Mouse (Mus musculus) gastrocnemius, postnatal 14 days (tissue): ENCODE measurements around the gene Gm17018. TPM values are rescaled to one million over a fixed set of nuclear protein-coding genes. Genes with fewer than 3 reads are reported as not detected.

Source experiments
- DNase-seq: peaks from one replicate; pipeline ENCODE4 v3.0.0; 2021; ENCODE audit warnings: mixed read lengths
- intact Hi-C: fragments of 180-260 bp; cut with DNase I; formaldehyde crosslinking; loops from one replicate; pipeline ENCODE4 v1.15.1; 2025; ENCODE audit warnings: low total_unique reads
- total RNA-seq, 2 experiments: library from RNA; stranded (reverse); gene quantifications; 2 replicates each; pipeline ENCODE4 v1.2.3; 2021

The Gm17018 gene
- total RNA-seq, 2 experiments from 2014 or later: 12.8 to 13.5 TPM

DNA sequence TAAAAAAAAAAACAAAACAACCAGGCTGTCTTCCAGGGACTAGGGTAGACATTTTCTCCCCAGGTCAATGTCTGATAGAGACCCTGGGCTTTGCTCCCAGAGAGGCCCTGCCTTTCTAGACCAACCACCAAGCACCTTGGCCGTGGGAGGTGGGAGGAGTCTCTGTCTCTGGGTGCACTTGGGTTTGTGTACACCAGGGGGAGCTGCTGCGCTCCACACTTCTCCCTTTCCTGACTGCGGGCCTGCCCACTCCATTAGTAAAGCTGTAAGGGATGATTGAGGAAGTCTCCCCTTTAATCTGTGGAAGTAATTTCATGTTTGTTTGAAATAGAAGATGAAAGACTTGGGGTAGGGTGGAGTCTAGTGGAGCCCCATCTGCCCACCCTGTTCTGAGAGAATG is 20.8 kb downstream of the Gm17018 start:
- intact Hi-C loops: no loop called here
- DNase-seq: peak; percentile 53

DNA sequence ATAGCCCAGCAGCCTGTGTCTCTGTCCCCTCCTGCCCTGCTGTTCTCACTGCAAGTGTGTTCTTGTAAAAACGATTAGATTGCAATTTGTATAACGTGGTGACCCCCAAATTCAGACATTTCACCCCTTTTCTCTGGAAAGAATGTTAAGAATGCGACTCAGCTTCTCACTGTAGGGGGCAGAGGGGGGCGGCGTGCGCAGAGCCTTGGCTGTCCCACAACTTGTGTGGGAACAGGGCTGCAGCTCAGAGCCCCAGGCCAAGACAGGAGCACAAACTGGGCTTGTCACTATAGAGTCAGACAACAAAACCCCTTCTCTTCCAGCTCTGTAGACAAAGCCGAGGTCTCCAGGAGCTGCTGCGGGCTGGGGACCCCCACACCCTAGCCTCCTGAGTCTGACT is 21.7 kb downstream of the Gm17018 start:
- no peak for DNase-seq
- intact Hi-C loops: no loop called here

GRCm38 (mm10) chr19:45583136-45583535 is 22.7 kb downstream of the Gm17018 start:
- intact Hi-C loops: no loop called here
- DNase-seq: no peak

DNA sequence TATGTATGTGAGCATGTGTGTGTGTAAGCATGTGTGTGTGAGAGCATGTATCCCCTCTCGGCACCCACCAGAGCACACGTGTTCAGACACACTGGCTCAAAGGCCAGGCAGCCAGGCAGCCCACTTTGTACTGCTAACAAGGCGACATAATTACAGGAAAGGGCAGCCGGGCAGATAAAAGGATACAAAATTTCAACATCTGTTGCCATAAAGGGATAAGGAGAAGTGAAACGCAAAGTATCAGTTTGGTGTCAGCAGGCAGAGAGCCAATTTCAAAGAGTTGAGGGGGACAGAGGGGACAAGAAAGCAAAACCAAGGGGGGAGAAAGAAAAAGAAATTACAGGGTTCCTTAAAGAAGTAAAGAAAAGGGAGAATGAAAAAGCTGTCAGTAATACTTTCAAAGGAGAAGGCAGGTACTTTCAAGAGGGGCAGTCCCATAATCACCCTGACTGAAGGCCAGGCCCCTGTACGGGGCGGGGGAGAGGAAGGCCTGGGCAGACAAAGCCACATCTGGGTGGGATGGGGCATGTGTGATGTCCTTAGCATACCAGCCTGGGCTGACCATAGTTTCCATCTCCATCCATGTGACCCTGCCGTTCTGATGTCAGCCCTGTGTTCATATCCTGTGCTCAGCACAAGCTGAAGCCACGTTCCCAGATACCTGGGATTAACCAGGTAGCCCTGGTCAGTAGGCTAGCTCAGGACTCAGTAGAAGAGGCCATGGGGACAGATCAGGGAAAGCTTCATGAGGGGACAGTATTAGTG is 24.6 kb downstream of the Gm17018 start:
- intact Hi-C loops: no loop called here
- DNase-seq: no peak

DNA sequence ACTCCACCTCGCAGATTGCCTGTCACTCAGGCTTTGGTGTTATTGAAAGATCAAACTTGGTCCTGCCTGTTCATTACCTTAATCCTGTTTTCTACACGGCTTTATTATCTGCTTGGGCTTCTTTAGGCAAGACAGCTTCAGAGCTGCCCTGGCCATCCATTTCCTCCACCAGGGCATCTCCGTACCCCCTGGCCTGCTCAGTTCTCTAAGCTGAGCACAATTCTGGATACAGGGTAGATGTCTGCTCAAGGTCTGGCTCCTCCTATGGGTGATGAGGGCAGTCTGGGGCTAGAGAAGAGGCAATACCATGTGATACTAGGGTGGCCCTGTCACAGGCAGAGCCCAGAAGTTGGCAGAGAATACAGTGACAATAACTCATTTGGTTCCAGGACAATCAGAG is 26.4 kb downstream of the Gm17018 start:
- intact Hi-C loops: no loop called here
- no peak for DNase-seq

- peak; percentile 41 for DNase-seq
These were observed 27.3 kb downstream of the Gm17018 start for GRCm38 (mm10) chr19:45587509-45588292.

GRCm38 (mm10) chr19:45589761-45590160 is 29.3 kb downstream of the Gm17018 start:
- no peak for DNase-seq
- intact Hi-C loops: no loop called here

More at GRCm38 (mm10) chr19:45587509-45588292, 27.3 kb downstream of the Gm17018 start:
- intact Hi-C loops: no loop called here

- intact Hi-C loops: no loop called here
- peak; percentile 49 for DNase-seq
These were observed 31.3 kb downstream of the Gm17018 start for GRCm38 (mm10) chr19:45591704-45592103.

DNA sequence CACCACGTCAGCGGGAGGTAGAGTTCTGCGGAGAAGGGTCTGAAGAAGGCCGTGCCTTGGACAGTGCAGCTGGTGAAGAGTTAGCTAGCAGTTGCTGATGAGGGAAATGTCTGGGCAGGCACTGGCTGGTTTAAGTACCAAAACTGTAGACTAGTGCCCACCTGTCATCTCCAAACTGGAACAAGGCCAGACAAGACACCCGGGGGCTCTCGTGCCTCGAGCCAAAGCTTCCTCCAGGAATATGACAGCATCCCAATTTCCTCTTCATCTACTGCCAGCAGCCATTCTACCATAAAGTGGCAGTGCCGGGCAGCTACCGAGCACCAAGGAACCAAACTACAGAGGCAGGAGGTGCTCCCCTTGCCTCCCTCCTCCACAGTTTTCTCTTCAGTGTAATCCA is 32.5 kb downstream of the Gm17018 start:
- DNase-seq: no peak
- intact Hi-C loops: no loop called here

DNA sequence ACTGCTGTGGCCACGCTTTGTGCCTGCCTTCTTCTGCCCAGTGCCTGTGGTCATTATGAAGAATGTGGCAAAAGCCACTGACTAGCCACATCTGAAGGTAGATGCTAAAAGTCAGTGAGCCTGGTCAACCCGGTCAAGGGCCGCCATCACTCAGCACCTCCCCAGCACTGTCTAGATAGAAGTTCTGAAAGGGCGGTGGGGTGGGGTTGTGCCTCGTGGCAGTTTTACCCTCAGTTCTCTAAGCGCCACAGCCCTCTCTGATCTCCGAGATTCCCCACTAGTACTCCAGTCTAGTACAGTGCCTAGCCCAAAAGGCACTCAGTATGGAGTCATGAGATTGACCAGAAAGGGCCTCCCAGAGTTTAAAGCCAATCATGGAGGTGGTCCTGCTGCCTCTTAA is 33.7 kb downstream of the Gm17018 start:
- DNase-seq: no peak
- intact Hi-C loops: no loop called here

DNA sequence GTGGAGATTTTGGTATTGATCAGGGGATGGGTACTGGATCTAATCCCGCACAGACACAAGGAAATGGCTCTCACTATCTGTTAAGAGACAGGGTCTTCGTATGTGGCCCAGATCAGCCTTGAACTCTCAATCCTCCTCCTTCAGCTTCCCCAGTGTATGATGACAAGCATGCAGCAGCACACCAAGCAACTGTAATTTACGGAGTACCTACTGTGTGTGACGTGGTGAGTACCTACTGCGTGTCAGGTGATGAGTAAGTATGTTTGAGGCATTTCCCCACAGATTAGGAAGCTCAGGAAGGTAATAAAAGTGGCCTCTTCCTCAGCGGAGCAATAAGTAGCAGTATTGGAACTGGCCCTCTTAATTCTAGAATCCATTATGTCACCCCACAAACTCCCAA is 35.1 kb downstream of the Gm17018 start:
- no peak for DNase-seq
- intact Hi-C loops: no loop called here

GRCm38 (mm10) chr19:45596019-45596418 is 35.6 kb downstream of the Gm17018 start:
- intact Hi-C loops: no loop called here
- peak; percentile 65 for DNase-seq

GRCm38 (mm10) chr19:45596434-45596833 is 36.0 kb downstream of the Gm17018 start:
- intact Hi-C loops: no loop called here
- no peak for DNase-seq

DNA sequence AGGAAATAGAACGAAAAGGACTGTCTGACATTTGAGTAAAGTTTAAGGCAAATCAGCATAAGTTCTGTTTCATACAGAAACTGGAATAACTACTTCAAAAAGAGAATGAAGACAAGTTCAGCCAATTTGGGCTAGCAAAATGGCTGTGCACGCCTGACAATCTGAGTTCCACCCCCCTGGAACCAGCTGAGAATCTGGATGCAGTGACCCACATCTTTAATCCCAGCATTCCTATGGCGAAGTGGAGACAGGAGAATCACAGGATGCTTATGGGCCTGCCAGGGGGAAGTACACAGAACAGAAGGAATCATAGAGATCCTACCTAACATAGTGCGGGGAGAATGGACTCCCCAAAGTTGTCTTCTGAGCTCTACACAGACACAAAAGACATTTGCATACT is 36.7 kb downstream of the Gm17018 start:
- intact Hi-C loops: no loop called here
- DNase-seq: no peak

DNA sequence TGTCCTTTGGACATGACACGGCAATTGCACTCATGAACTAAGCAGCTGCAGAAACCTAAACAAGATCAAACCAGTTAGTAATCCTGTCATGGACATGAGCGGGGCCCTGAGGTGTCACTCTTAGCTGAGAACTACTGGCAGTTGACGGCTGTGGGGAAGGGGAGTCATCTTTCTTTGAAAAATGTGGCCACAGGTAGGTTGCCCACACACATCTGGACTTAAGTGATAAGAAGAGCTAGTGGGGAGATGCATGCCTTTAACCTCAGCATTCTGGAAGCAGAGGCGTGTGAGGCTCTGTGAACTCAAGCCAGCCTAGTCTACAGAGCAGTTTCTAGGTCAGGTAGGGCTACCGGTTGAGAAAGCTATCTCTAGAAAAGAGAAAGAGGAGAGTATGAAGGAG is 42.2 kb downstream of the Gm17018 start:
- intact Hi-C loops: no loop called here
- no peak for DNase-seq

DNA sequence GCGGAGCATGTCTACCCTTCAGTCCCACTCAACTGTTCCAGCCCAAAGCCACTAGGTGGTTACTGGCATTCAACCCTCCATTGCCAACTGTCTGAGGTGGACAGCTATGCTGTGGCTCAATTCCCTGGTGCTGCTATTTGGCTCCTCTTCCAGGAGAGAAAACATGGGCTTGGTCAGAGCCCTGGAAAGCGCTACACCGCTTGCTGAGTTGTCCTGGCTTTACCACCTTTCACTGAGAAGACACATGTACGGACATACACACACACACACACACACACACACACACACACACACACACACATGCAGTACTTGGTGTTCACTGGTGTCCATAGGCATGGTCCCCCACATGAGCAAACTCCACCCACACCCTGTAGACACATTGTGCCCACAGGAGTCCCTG is 46.3 kb downstream of the Gm17018 start:
- DNase-seq: no peak
- intact Hi-C loops: no loop called here

DNA sequence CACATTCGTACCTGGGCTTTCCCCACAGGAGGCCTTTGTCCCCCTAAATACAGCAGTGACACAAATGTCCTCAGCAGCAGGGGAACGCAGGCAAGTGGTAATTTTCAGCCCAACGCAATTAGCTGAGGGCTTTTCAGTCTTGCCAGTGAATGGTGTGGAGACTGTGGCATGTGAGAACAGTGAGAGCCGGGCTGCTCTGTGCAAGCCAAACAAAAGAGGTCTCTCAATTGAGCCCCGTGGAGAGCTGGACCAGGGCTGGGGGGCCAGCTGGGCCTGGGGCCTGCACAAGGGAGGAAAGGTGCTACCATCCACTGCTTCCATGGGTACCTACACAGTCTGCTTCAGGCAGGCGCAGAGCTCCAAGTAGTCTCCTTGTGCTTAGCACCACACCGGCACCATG is 47.1 kb downstream of the Gm17018 start:
- intact Hi-C loops: no loop called here
- no peak for DNase-seq

GRCm38 (mm10) chr19:45608648-45609339 is 48.4 kb downstream of the Gm17018 start:
- DNase-seq: no peak
- intact Hi-C loops: no loop called here

- DNase-seq: no peak
- intact Hi-C loops: no loop called here
These were observed 50.4 kb downstream of the Gm17018 start for GRCm38 (mm10) chr19:45610823-45611222.

DNA sequence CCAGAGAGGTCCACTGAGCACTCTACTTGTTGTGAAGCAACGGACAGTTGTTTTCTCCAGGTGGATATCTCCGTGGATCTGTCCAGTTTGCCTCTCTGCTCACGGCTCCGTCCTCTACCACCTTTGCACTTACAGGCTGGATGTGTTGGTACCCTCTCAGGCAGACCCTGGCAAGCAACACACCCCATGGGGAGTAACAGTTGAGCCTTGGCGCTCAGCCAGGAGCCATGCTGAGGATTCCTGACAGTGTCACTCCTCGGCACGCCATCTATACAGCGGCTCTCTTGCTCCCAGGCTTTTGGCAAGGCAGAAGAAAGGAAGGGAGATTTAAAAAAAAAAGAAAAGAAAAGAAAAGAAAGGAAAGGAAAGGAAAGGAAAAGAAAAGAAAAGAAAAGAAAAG is 54.0 kb downstream of the Gm17018 start:
- intact Hi-C loops: no loop called here
- no peak for DNase-seq
